Mouse (Mus musculus) central nervous system, embryonic 18 days (tissue): ENCODE measurements around the gene C87414. TPM values are rescaled to one million over a fixed set of nuclear protein-coding genes. Genes with fewer than 3 reads are reported as not detected.

Experiments
- polyA plus RNA-seq: library from polyadenylated mRNA; depleted of rRNA; stranded (reverse); fragments of >200 nt; gene quantifications from 2 replicates; pipeline ENCODE4 v1.2.3, GENCODE M21; 2012; rRNA removed

C87414 gene
- not detected in 2 replicates for polyA plus RNA-seq

GRCm38 (mm10) chr5:93671451-93671850 is at the start of gene C87414:
TSS of gene C87414 (minus strand) at chr5:93671551.

Other genes starting within 250 kb of the C87414 start
- not detected in 2 replicates for gene Gm16427, start 131.4 kb downstream of the C87414 start, polyA plus RNA-seq
- not detected in 2 replicates for gene Gm7792, start 172.2 kb upstream of the C87414 start, polyA plus RNA-seq